Mouse (Mus musculus): Measurements from ENCODE around the gene Taf10.
A peak's percentile ranks its signal among the peaks of the same experiment; 100 is the strongest.

- 0 out of 2 replicates have a peak, but pooled peaks have one; percentile 3 for TF ChIP-seq CTCF (IDR thresholded peaks at IDR 0.05; ENCODE audit: low read depth)
- no peak for TF ChIP-seq EP300 (optimal IDR thresholded peaks at IDR 0.05)
These were observed 28.8 kb downstream of the Taf10 start for GRCm38 (mm10) chr7:105715366-105715765.
